Mouse (Mus musculus) neural tube, embryonic 11.5 days (tissue): ENCODE measurements around the gene Cyp26b1. TPM values are rescaled to one million over a fixed set of nuclear protein-coding genes. Genes with fewer than 3 reads are reported as not detected.

Experiments
- ATAC-seq: fragments of 200-750 bp; cut with Nextera tagmentation; 2 replicates; pipeline ENCODE4 v1.8.0; 2017; ENCODE audit warnings: moderate number of reproducible peaks, mild to moderate bottlenecking, moderate TSS enrichment, moderate library complexity; ENCODE audit not compliant: insufficient read depth, low FRiP score, low TSS enrichment
- DNase-seq: peaks from one replicate; pipeline ENCODE4 v3.0.0-alpha.2; 2015; ENCODE audit warnings: low spot score
- H3K27ac ChIP-seq: fragments of 300-500 bp; sonication (generic); 2 replicates; pipeline ENCODE4 v1.5.1; 2014; ENCODE audit warnings: low read depth, mild to moderate bottlenecking, low read length
- H3K27me3 ChIP-seq: fragments of 300-500 bp; sonication (generic); 2 replicates; pipeline ENCODE4 v1.6.1; 2014; ENCODE audit warnings: mild to moderate bottlenecking, low read length, mixed read lengths; ENCODE audit not compliant: control insufficient read depth, insufficient read depth
- H3K36me3 ChIP-seq: fragments of 300-500 bp; sonication (generic); 2 replicates; pipeline ENCODE4 v1.6.1; 2014; ENCODE audit warnings: mild to moderate bottlenecking, low read length, moderate library complexity, mixed read lengths; ENCODE audit not compliant: control insufficient read depth, insufficient read depth
- H3K4me1 ChIP-seq: fragments of 300-500 bp; sonication (generic); 2 replicates; pipeline ENCODE4 v1.6.1; 2014; ENCODE audit warnings: low read length, mixed read lengths; ENCODE audit not compliant: control insufficient read depth, insufficient read depth
- H3K4me2 ChIP-seq: fragments of 300-500 bp; sonication (generic); 2 replicates; pipeline ENCODE4 v1.6.1; 2014; ENCODE audit warnings: low read depth, mild to moderate bottlenecking, moderate library complexity
- H3K4me3 ChIP-seq: fragments of 300-500 bp; sonication (generic); 2 replicates; pipeline ENCODE4 v1.5.1; 2014; ENCODE audit warnings: low read depth, low read length
- H3K9ac ChIP-seq: fragments of 300-500 bp; sonication (generic); 2 replicates; pipeline ENCODE4 v1.6.1; 2014; ENCODE audit warnings: mild to moderate bottlenecking, low read length
- H3K9me3 ChIP-seq: fragments of 300-500 bp; sonication (generic); 2 replicates; pipeline ENCODE4 v1.6.1; 2016; ENCODE audit warnings: low read length; ENCODE audit not compliant: control insufficient read depth
- WGBS: fragments of 180-500 bp; shearing (Covaris S2); extraction: QIAGEN DNeasy Blood & Tissue Kit; methylation state at CpG from one replicate; pipeline ENCODE4 v1.1.7; 2014; 5-methylcytosine and 5-hydroxymethylcytosine counted together
- polyA plus RNA-seq: library from polyadenylated mRNA; unstranded; fragments of >200 nt; fragmentation: Nextera tagmentation; extraction: Ambion mirVana; gene quantifications from 2 replicates; pipeline ENCODE4 v1.2.1, GENCODE M21; 2014

Gene Cyp26b1
- polyA plus RNA-seq, 1 experiment from 2014 or later, result 1.9 TPM

DNA sequence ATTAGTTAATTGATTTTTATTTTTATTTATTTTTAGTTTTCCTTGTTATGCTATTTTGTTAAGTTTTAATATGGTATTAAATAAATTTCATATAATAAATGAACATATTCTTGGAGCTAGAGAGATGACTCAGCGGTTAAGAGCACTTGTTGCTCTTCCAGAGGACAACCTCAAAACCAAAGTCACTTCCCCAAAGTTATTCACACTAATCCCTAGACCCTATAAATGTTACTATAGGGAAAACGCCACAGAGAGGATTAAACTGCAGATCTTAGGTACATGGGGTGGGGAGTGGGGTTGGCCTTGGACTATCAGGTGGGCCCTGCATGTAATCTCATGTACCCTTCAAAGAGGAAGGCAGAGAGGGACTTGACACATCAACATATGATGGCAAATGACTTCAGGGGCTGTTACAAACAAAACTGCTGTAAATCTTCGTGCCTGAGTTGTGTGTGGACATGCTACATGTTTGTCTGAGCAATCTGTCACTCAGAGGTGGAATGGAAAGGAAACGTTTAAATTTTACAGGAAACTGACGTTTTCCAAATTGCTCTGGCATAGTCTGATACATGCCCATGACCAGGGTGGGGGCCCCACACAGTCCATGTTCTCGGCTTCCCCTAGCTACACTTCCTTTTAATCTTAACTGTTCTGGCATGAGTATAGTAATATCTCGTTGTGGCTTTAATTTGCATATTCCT is 68.7 kb downstream of the Cyp26b1 start:
- DNase-seq (no peak), ATAC-seq (no peak)
- H3K4me1 ChIP-seq, result no peaks in the 10 kb centered on the region
- no peak overlapping the region for H3K9ac ChIP-seq
- 87% methylated on average over 7 of the region's 7 CpGs for WGBS
- H3K4me2 ChIP-seq, result no peak overlapping the region
- no peak overlapping the region for H3K27ac ChIP-seq
- H3K4me3 ChIP-seq, result no peak overlapping the region
- no peaks in the 10 kb centered on the region for H3K36me3 ChIP-seq
- H3K9me3 ChIP-seq, result no peaks in the 10 kb centered on the region
- no peaks in the 10 kb centered on the region for H3K27me3 ChIP-seq
